Mouse (Mus musculus): ENCODE measurements around the gene Terb2.

DNA sequence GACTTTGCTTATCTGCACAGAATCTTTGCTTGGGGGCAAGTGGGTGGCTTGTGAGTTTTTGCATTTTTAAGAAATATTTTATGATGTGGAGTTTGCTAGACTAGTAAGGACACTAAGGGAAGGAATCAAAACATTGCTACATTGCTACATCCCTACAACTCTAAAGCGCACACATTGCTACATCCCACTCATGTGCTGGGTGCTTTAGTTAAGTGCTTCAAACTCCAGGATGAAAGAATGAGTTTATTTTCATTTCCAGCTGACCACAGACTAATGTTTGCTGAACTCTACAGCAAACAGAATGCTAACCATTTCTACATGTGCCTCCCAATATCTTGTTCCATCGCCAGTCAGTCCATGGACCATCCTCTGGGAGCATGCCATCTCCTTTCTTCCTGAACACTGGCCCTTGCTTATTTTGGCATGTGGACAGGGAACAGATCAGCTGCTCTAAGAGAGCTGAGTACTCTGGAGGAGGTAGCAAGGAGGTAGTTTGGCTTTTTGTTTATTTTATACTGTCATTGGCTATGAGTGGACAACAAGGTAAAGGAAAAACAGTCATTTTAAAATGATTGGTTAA lies 51.9 kb downstream of the Terb2 start:
- no peak for TF ChIP-seq RAD21 (IDR thresholded peaks at IDR 0.05; ENCODE audit: low read depth, low read length)
- TF ChIP-seq MEF2A (IDR thresholded peaks at IDR 0.05; ENCODE audit: extremely low read depth, insufficient replicate concordance, low read depth, low read length, poor library complexity, severe bottlenecking), result no peak
- no peak for TF ChIP-seq CTCF (IDR thresholded peaks at IDR 0.05 in 2 of 3, conservative IDR thresholded peaks at IDR 0.05 in 1 of 3; ENCODE audit: control insufficient read depth in 1 of 3, insufficient read depth in 1 of 3, low read depth in 2 of 3, low read length in 3 of 3, poor library complexity in 1 of 3, severe bottlenecking in 1 of 3)
- no peak for TF ChIP-seq TAL1 (IDR thresholded peaks at IDR 0.05; ENCODE audit: low read length)
- TF ChIP-seq GABPA (IDR thresholded peaks at IDR 0.05; ENCODE audit: low read depth, low read length), result no peak
- no peak for TF ChIP-seq MYC (IDR thresholded peaks at IDR 0.05; ENCODE audit: low read depth, low read length)
- TF ChIP-seq CHD2 (IDR thresholded peaks at IDR 0.05; ENCODE audit: low read length), result no peak
- TF ChIP-seq NRF1 (IDR thresholded peaks at IDR 0.05; ENCODE audit: insufficient read depth, low read depth, low read length, poor library complexity, severe bottlenecking), result no peak
- no peak for TF ChIP-seq POLR2A (IDR thresholded peaks at IDR 0.05; ENCODE audit: control insufficient read depth in 1 of 2, insufficient read depth in 1 of 2, low read depth in 1 of 2, low read length in 2 of 2, poor library complexity in 1 of 2)

Measured in MEL (cell line).